Mouse (Mus musculus): ENCODE measurements at regions not wholly inside any gene's neighbourhood (a gene's known extent, or its start where the extent isn't known, plus 50 kb on each side); places are given as distances from the start of the nearest gene placed in this dataset.

GRCm38 (mm10) chr3:143903421-143903820, 301.6 kb downstream of the Lmo4 start:
- Histone ChIP-seq H3K4me1 (replicated peaks; ENCODE audit: low read depth, low read length) (no peaks in the 10 kb centered on the region), H3K4me3 (replicated peaks; ENCODE audit: low read length) (no peak overlapping the region), H3K36me3 (ENCODE audit: insufficient read depth, low read length) (no peaks in the 10 kb centered on the region), H3K27me3 (ENCODE audit: insufficient read depth, low read length) (no peaks in the 10 kb centered on the region), H3K9me3 (ENCODE audit: low read length) (no peaks in the 10 kb centered on the region)
- TF ChIP-seq NANOG (IDR thresholded peaks at IDR 0.05; ENCODE audit: borderline replicate concordance, low read length) (no peak), POU5F1 (IDR thresholded peaks at IDR 0.05; ENCODE audit: borderline replicate concordance, low read length) (no peak), CTCF (conservative IDR thresholded peaks at IDR 0.05; ENCODE audit: low read length) (no peak)

DNA sequence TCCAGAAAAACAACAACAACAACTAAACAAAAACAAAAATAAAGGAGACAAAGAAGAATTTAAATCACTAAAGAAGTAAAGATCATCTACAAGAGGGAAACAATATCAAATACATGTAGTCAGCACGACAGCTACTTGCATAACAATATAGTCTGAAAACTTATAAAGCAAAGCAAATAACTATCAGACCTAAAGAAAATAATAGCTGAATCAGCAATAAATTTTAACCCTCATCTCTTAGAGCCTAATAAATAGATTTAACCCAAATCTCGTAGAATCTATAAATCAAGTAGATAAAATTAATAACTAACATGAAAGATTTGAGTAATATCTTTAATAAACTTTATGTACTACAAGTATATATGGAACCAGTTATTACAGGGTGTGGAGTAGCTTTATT, 324.2 kb downstream of the Lmo4 start:
- Histone ChIP-seq H3K4me1 (replicated peaks; ENCODE audit: low read depth, low read length) (no peaks in the 10 kb centered on the region), H3K4me3 (replicated peaks; ENCODE audit: low read length) (no peak overlapping the region), H3K27me3 (ENCODE audit: insufficient read depth, low read length) (no peaks in the 10 kb centered on the region), H3K36me3 (ENCODE audit: insufficient read depth, low read length) (no peaks in the 10 kb centered on the region), H3K9me3 (ENCODE audit: low read length) (no peaks in the 10 kb centered on the region)
- TF ChIP-seq NANOG (IDR thresholded peaks at IDR 0.05; ENCODE audit: borderline replicate concordance, low read length) (no peak), CTCF (conservative IDR thresholded peaks at IDR 0.05; ENCODE audit: low read length) (no peak), POU5F1 (IDR thresholded peaks at IDR 0.05; ENCODE audit: borderline replicate concordance, low read length) (no peak)

- no peak overlapping the region for H3K4me3 ChIP-seq (replicated peaks; ENCODE audit: low read length)
- no peaks in the 10 kb centered on the region for H3K4me1 ChIP-seq (replicated peaks; ENCODE audit: low read depth, low read length)
- TF ChIP-seq CTCF (conservative IDR thresholded peaks at IDR 0.05; ENCODE audit: low read length) (no peak), POU5F1 (IDR thresholded peaks at IDR 0.05; ENCODE audit: borderline replicate concordance, low read length) (no peak), NANOG (IDR thresholded peaks at IDR 0.05; ENCODE audit: borderline replicate concordance, low read length) (no peak)
- H3K27me3 ChIP-seq (ENCODE audit: insufficient read depth, low read length), result no peaks in the 10 kb centered on the region
- no peaks in the 10 kb centered on the region for H3K36me3 ChIP-seq (ENCODE audit: insufficient read depth, low read length)
- H3K9me3 ChIP-seq (ENCODE audit: low read length), result no peaks in the 10 kb centered on the region
Observed at GRCm38 (mm10) chr3:143873876-143874275, 331.1 kb downstream of the Lmo4 start.

GRCm38 (mm10) chr3:143866521-143866920, 338.5 kb downstream of the Lmo4 start:
- Histone ChIP-seq H3K9me3 (ENCODE audit: low read length) (no peaks in the 10 kb centered on the region), H3K4me1 (replicated peaks; ENCODE audit: low read depth, low read length) (no peaks in the 10 kb centered on the region), H3K36me3 (ENCODE audit: insufficient read depth, low read length) (no peaks in the 10 kb centered on the region), H3K27me3 (ENCODE audit: insufficient read depth, low read length) (no peaks in the 10 kb centered on the region), H3K4me3 (replicated peaks; ENCODE audit: low read length) (no peak overlapping the region)
- TF ChIP-seq CTCF (conservative IDR thresholded peaks at IDR 0.05; ENCODE audit: low read length), result no peak
- TF ChIP-seq POU5F1 (IDR thresholded peaks at IDR 0.05; ENCODE audit: borderline replicate concordance, low read length), result no peak
- no peak for TF ChIP-seq NANOG (IDR thresholded peaks at IDR 0.05; ENCODE audit: borderline replicate concordance, low read length)

DNA sequence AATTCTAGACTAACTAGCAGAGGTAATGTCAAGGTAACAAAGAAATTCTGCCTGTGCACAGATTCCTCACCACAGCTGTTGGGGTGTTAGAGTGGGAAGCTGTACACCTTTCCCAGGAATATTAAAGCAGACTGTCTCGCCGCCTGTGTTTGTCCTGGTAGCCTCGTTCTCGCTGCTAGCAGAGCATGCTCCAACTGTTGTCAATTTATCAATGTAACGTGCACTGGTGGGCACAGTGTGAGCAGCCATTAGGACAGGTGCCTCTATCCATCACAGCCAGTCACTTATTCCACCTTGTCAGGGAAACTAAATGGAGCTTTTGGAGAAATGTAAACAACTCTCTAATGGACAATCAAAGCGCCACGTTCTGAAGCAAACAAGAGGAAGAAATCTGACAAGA, 339.4 kb downstream of the Lmo4 start:
- Histone ChIP-seq H3K27me3 (ENCODE audit: insufficient read depth, low read length) (no peaks in the 10 kb centered on the region), H3K9me3 (ENCODE audit: low read length) (no peaks in the 10 kb centered on the region), H3K36me3 (ENCODE audit: insufficient read depth, low read length) (no peaks in the 10 kb centered on the region), H3K4me3 (replicated peaks; ENCODE audit: low read length) (no peak overlapping the region), H3K4me1 (replicated peaks; ENCODE audit: low read depth, low read length) (no peaks in the 10 kb centered on the region)
- TF ChIP-seq CTCF (conservative IDR thresholded peaks at IDR 0.05; ENCODE audit: low read length) (no peak), NANOG (IDR thresholded peaks at IDR 0.05; ENCODE audit: borderline replicate concordance, low read length) (no peak), POU5F1 (IDR thresholded peaks at IDR 0.05; ENCODE audit: borderline replicate concordance, low read length) (no peak)

GRCm38 (mm10) chr3:143864490-143864889, 340.5 kb downstream of the Lmo4 start:
- Histone ChIP-seq H3K4me3 (replicated peaks; ENCODE audit: low read length) (no peak overlapping the region), H3K27me3 (ENCODE audit: insufficient read depth, low read length) (no peaks in the 10 kb centered on the region), H3K9me3 (ENCODE audit: low read length) (no peaks in the 10 kb centered on the region), H3K36me3 (ENCODE audit: insufficient read depth, low read length) (no peaks in the 10 kb centered on the region), H3K4me1 (replicated peaks; ENCODE audit: low read depth, low read length) (no peaks in the 10 kb centered on the region)
- TF ChIP-seq POU5F1 (IDR thresholded peaks at IDR 0.05; ENCODE audit: borderline replicate concordance, low read length) (no peak), NANOG (IDR thresholded peaks at IDR 0.05; ENCODE audit: borderline replicate concordance, low read length) (no peak), CTCF (conservative IDR thresholded peaks at IDR 0.05; ENCODE audit: low read length) (no peak)

DNA sequence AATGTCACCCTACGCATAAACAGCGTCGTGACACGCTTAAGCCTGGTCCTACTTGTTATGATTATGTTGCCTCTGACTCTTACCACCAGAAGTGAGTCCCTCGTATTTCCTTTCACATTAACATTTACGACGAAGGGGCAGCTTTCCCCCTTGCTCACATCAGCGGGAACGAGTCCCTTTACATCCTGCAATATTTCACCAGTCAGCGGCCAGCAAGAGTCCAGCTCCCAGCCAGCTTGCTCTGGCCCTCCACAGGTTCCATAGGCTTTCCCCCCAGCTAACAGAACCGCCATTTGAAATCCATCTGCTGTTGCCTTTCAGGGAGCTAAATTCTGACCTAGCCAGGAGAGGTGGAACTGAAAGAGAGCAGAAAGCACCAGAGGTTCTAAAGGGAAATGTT, 342.5 kb downstream of the Lmo4 start:
- H3K9me3 ChIP-seq (ENCODE audit: low read length), result no peaks in the 10 kb centered on the region; the same call in 1 of the 2 replicates
- H3K4me3 ChIP-seq (replicated peaks; ENCODE audit: low read length), result no peak overlapping the region
- TF ChIP-seq POU5F1 (IDR thresholded peaks at IDR 0.05; ENCODE audit: borderline replicate concordance, low read length) (no peak), NANOG (IDR thresholded peaks at IDR 0.05; ENCODE audit: borderline replicate concordance, low read length) (no peak), CTCF (conservative IDR thresholded peaks at IDR 0.05; ENCODE audit: low read length) (no peak)

DNA sequence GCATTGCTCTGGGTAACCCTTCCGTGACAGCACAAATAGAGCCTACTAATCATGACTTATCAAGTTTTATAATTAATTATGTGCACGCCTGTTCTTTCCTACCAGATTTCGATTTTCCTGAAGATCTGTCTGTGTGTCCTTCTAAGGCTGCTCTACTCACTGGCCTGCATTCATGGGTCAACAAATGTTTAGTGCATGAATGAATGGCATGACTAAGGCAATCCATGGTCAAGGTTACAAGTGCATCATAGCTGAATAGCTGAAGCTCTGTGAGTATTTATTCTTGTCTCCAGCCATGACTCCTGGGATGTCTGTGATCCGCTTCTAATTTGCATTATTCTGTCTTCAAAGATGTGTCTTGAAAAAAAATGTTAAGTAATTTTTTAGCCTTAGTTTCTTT, 343.2 kb downstream of the Lmo4 start:
- H3K4me3 ChIP-seq (replicated peaks; ENCODE audit: low read length), result no peak overlapping the region
- TF ChIP-seq POU5F1 (IDR thresholded peaks at IDR 0.05; ENCODE audit: borderline replicate concordance, low read length), result no peak
- TF ChIP-seq CTCF (conservative IDR thresholded peaks at IDR 0.05; ENCODE audit: low read length), result no peak
- TF ChIP-seq NANOG (IDR thresholded peaks at IDR 0.05; ENCODE audit: borderline replicate concordance, low read length), result no peak
- H3K27me3 ChIP-seq (ENCODE audit: insufficient read depth, low read length), result no peaks in the 10 kb centered on the region
- peaks cover 4% of the 10 kb centered on the region; the same call in 1 of the 2 replicates for H3K9me3 ChIP-seq (ENCODE audit: low read length)
- no peaks in the 10 kb centered on the region for H3K4me1 ChIP-seq (replicated peaks; ENCODE audit: low read depth, low read length)
- H3K36me3 ChIP-seq (ENCODE audit: insufficient read depth, low read length), result no peaks in the 10 kb centered on the region

More for the DNA sequence above, 342.5 kb downstream of the Lmo4 start:
- no peaks in the 10 kb centered on the region for H3K4me1 ChIP-seq (replicated peaks; ENCODE audit: low read depth, low read length)
- H3K36me3 ChIP-seq (ENCODE audit: insufficient read depth, low read length), result no peaks in the 10 kb centered on the region
- H3K27me3 ChIP-seq (ENCODE audit: insufficient read depth, low read length), result no peaks in the 10 kb centered on the region

DNA sequence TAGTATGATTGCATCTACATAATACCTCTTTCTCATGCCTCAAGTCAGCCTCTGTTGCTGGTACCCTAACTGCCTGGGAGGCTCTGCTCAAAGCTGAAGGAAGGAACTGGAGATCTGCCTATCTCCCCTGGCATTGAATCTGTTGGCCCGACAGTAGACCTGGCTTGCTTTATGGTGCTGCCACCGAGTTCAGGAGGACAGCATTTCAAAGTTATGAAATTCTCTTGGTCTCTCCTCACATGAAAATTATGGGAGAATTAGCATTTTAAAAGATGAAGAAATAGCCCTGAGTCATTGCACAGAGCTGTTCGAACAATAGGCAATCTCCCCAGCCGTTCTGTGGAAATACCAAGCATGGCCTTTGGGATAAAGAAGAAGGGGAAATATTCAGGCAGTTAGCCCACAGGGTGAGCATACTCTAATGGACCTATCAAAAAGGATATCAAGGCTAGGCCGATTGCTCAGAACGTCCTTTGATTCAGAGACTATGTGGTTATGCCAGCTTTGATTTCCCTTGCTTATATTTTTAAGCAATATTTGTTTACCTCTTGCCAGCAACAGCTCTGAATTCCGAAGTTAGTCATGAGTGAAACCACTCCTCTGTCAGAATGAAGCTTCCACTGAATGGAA, 369.3 kb downstream of the Lmo4 start:
- H3K27me3 ChIP-seq (ENCODE audit: insufficient read depth, low read length), result no peaks in the 10 kb centered on the region
- no peaks in the 10 kb centered on the region for H3K4me1 ChIP-seq (replicated peaks; ENCODE audit: low read depth, low read length)
- H3K4me3 ChIP-seq (replicated peaks; ENCODE audit: low read length), result no peak overlapping the region
- H3K36me3 ChIP-seq (ENCODE audit: insufficient read depth, low read length), result no peaks in the 10 kb centered on the region
- H3K9me3 ChIP-seq (ENCODE audit: low read length), result no peaks in the 10 kb centered on the region
- TF ChIP-seq NANOG (IDR thresholded peaks at IDR 0.05; ENCODE audit: borderline replicate concordance, low read length) (no peak), CTCF (conservative IDR thresholded peaks at IDR 0.05; ENCODE audit: low read length) (no peak), POU5F1 (IDR thresholded peaks at IDR 0.05; ENCODE audit: borderline replicate concordance, low read length) (no peak)
